Mouse (Mus musculus): ENCODE data around the gene Gm45713. TPM values are rescaled to one million over a fixed set of nuclear protein-coding genes. Genes with fewer than 3 reads are reported as not detected.

Gene Gm45713
- total RNA-seq, 1 experiment, result 0.36 TPM

GRCm38 (mm10) chr7:45162996-45163615 is 27.1 kb upstream of the Gm45713 start:
- Histone ChIP-seq H3K9ac (ENCODE audit: insufficient read depth, low read depth, low read length, poor library complexity, severe bottlenecking) (no peak overlapping the region), H3K4me3 (ENCODE audit: insufficient read depth in 1 of 2, low read depth in 1 of 2, low read length in 2 of 2, poor library complexity in 1 of 2, severe bottlenecking in 1 of 2) (0 out of 4 replicates have a peak overlapping the region, but pooled peaks of 1 of the 2 experiments have one; percentile 61), H3K36me3 (ENCODE audit: control insufficient read depth, insufficient read depth, low read length, poor library complexity, severe bottlenecking) (peaks cover 9% of the 10 kb centered on the region), H3K4me1 (ENCODE audit: control insufficient read depth in 2 of 2, insufficient read depth in 2 of 2, low read length in 2 of 2, poor library complexity in 1 of 2) (peaks cover 2 to 15% of the 10 kb centered on the region in 2 experiments; a peak in 2 of 4 replicates), H3K27ac (ENCODE audit: insufficient read depth, low read depth, low read length, poor library complexity, severe bottlenecking) (no peak overlapping the region), H3K9me3 (ENCODE audit: control insufficient read depth, insufficient read depth, low read depth, low read length) (no peaks in the 10 kb centered on the region)
- in situ Hi-C loops (cut with MboI; ENCODE audit: low sequenced_read_pairs in 2 of 2, unreplicated experiment in 2 of 2), result no loop called here
- TF ChIP-seq ZNF384 (IDR thresholded peaks at IDR 0.05; ENCODE audit: low read depth, low read length) (no peak), CHD2 (IDR thresholded peaks at IDR 0.05; ENCODE audit: low read depth, low read length) (no peak)
- no peak for DNase-seq (ENCODE audit: low read depth, low spot score)

DNA sequence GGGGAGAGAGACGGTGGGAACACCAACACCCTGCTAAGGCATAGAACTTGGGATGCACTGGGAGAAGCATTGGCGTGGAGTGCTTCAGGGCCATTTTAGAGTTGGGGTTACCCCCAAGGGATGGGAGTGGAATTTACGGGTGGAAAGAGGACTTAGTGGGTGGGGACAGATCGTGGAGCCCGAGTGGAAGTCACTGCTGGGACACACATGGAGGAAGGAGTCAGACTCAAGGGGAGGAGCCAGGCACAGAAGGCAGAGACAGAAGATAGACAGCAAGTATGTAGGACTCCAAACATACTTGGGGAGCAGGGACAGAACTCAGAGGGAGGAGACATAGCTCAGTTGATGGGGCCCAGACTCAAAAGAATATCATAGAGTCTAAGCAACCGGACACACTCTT is 26.5 kb upstream of the Gm45713 start:
- Histone ChIP-seq H3K36me3 (ENCODE audit: control insufficient read depth, insufficient read depth, low read length, poor library complexity, severe bottlenecking) (peaks cover 10% of the 10 kb centered on the region), H3K9me3 (ENCODE audit: control insufficient read depth, insufficient read depth, low read depth, low read length) (no peaks in the 10 kb centered on the region), H3K9ac (ENCODE audit: insufficient read depth, low read depth, low read length, poor library complexity, severe bottlenecking) (no peak overlapping the region), H3K4me3 (ENCODE audit: insufficient read depth in 1 of 2, low read depth in 1 of 2, low read length in 2 of 2, poor library complexity in 1 of 2, severe bottlenecking in 1 of 2) (peak overlapping the region in 1 of 2 experiments; percentile 13; a peak in 1 of 4 replicates), H3K27ac (ENCODE audit: insufficient read depth, low read depth, low read length, poor library complexity, severe bottlenecking) (no peak overlapping the region), H3K4me1 (ENCODE audit: control insufficient read depth in 2 of 2, insufficient read depth in 2 of 2, low read length in 2 of 2, poor library complexity in 1 of 2) (peaks cover 2 to 10% of the 10 kb centered on the region in 2 experiments; a peak in 2 of 4 replicates)
- in situ Hi-C loops (cut with MboI; ENCODE audit: low sequenced_read_pairs in 2 of 2, unreplicated experiment in 2 of 2), result no loop called here
- DNase-seq (ENCODE audit: low read depth, low spot score), result no peak
- TF ChIP-seq HCFC1 (IDR thresholded peaks at IDR 0.05; ENCODE audit: borderline replicate concordance, insufficient read depth, low read length) (no peak), ZC3H11A (IDR thresholded peaks at IDR 0.05; ENCODE audit: borderline replicate concordance, low read depth, low read length) (no peak), CHD2 (IDR thresholded peaks at IDR 0.05; ENCODE audit: low read depth, low read length) (no peak), ZNF384 (IDR thresholded peaks at IDR 0.05; ENCODE audit: low read depth, low read length) (no peak), MAFK (IDR thresholded peaks at IDR 0.05; ENCODE audit: insufficient read depth, low read depth, low read length) (no peak)

- Histone ChIP-seq H3K4me1 (ENCODE audit: control insufficient read depth in 2 of 2, insufficient read depth in 2 of 2, low read length in 2 of 2, poor library complexity in 1 of 2) (peaks cover 2 to 7% of the 10 kb centered on the region in 2 experiments; a peak in 1 of 4 replicates), H3K27ac (ENCODE audit: insufficient read depth, low read depth, low read length, poor library complexity, severe bottlenecking) (no peak overlapping the region), H3K36me3 (ENCODE audit: control insufficient read depth, insufficient read depth, low read length, poor library complexity, severe bottlenecking) (peaks cover 11% of the 10 kb centered on the region), H3K4me3 (ENCODE audit: insufficient read depth in 1 of 2, low read depth in 1 of 2, low read length in 2 of 2, poor library complexity in 1 of 2, severe bottlenecking in 1 of 2) (peak overlapping the region; percentile 13 to 24; a peak in 3 of 4 replicates), H3K9ac (ENCODE audit: insufficient read depth, low read depth, low read length, poor library complexity, severe bottlenecking) (peak overlapping the region; percentile 36; the same call in 1 of the 2 replicates), H3K9me3 (ENCODE audit: control insufficient read depth, insufficient read depth, low read depth, low read length) (no peaks in the 10 kb centered on the region)
- peak; percentile 85 for DNase-seq (ENCODE audit: low read depth, low spot score)
- in situ Hi-C loops (cut with MboI; ENCODE audit: low sequenced_read_pairs in 2 of 2, unreplicated experiment in 2 of 2), result no loop called here
- TF ChIP-seq ZNF384 (IDR thresholded peaks at IDR 0.05; ENCODE audit: low read depth, low read length), result 0 out of 2 replicates have a peak, but pooled peaks have one; percentile 5
- TF ChIP-seq CHD2 (IDR thresholded peaks at IDR 0.05; ENCODE audit: low read depth, low read length), result no peak
- TF ChIP-seq HCFC1 (IDR thresholded peaks at IDR 0.05; ENCODE audit: borderline replicate concordance, insufficient read depth, low read length), result peak; percentile 90
Observed at GRCm38 (mm10) chr7:45161612-45162473, 25.8 kb upstream of the Gm45713 start.

- TF ChIP-seq ZNF384 (IDR thresholded peaks at IDR 0.05; ENCODE audit: low read depth, low read length) (no peak), ZC3H11A (IDR thresholded peaks at IDR 0.05; ENCODE audit: borderline replicate concordance, low read depth, low read length) (no peak), CHD2 (IDR thresholded peaks at IDR 0.05; ENCODE audit: low read depth, low read length) (no peak), HCFC1 (IDR thresholded peaks at IDR 0.05; ENCODE audit: borderline replicate concordance, insufficient read depth, low read length) (no peak), MAFK (IDR thresholded peaks at IDR 0.05; ENCODE audit: insufficient read depth, low read depth, low read length) (no peak)
Observed at GRCm38 (mm10) chr7:45160866-45161265, 24.8 kb upstream of the Gm45713 start.

More at GRCm38 (mm10) chr7:45160866-45161265, 24.8 kb upstream of the Gm45713 start:
- H3K4me1 ChIP-seq (ENCODE audit: control insufficient read depth in 2 of 2, insufficient read depth in 2 of 2, low read length in 2 of 2, poor library complexity in 1 of 2), result peaks cover 2 to 4% of the 10 kb centered on the region in 2 experiments; a peak in 1 of 4 replicates
- no peaks in the 10 kb centered on the region for H3K9me3 ChIP-seq (ENCODE audit: control insufficient read depth, insufficient read depth, low read depth, low read length)
- no peak overlapping the region for H3K9ac ChIP-seq (ENCODE audit: insufficient read depth, low read depth, low read length, poor library complexity, severe bottlenecking)
- no peak for DNase-seq (ENCODE audit: low read depth, low spot score)
- in situ Hi-C loops (cut with MboI; ENCODE audit: low sequenced_read_pairs in 2 of 2, unreplicated experiment in 2 of 2), result no loop called here
- no peak overlapping the region for H3K27ac ChIP-seq (ENCODE audit: insufficient read depth, low read depth, low read length, poor library complexity, severe bottlenecking)
- H3K36me3 ChIP-seq (ENCODE audit: control insufficient read depth, insufficient read depth, low read length, poor library complexity, severe bottlenecking), result peaks cover 11% of the 10 kb centered on the region
- H3K4me3 ChIP-seq (ENCODE audit: insufficient read depth in 1 of 2, low read depth in 1 of 2, low read length in 2 of 2, poor library complexity in 1 of 2, severe bottlenecking in 1 of 2), result no peak overlapping the region

Data from ES-E14 (cell line).